Mouse (Mus musculus): Measurements from ENCODE around the gene Fbxl8.

GRCm38 (mm10) chr8:105304325-105305210 is 40.1 kb downstream of the Fbxl8 start:
- TF ChIP-seq POLR2A (IDR thresholded peaks at IDR 0.05; ENCODE audit: low read depth, low read length) (no peak; the same call in 1 of the 2 replicates), CTCF (conservative IDR thresholded peaks at IDR 0.05 in 1 of 2, IDR thresholded peaks at IDR 0.05 in 1 of 2; ENCODE audit: low read depth in 2 of 2, low read length in 2 of 2) (no peak), NELFE (IDR thresholded peaks at IDR 0.05; ENCODE audit: low read depth, low read length) (no peak), MAX (IDR thresholded peaks at IDR 0.05; ENCODE audit: low read length) (no peak)

All from CH12.LX (cell line).